Mouse (Mus musculus) kidney, adult 9 months (tissue): ENCODE results near the gene Rragd.
"Not testable (repeated sequence)": the region's sequence is repeated elsewhere in the genome, so short reads cannot be mapped to it uniquely, and the experiment has no call there.

ENCODE experiments used
- DNase-seq: peaks from one replicate; pipeline ENCODE4 v3.0.0; 2022

Rragd gene

DNA sequence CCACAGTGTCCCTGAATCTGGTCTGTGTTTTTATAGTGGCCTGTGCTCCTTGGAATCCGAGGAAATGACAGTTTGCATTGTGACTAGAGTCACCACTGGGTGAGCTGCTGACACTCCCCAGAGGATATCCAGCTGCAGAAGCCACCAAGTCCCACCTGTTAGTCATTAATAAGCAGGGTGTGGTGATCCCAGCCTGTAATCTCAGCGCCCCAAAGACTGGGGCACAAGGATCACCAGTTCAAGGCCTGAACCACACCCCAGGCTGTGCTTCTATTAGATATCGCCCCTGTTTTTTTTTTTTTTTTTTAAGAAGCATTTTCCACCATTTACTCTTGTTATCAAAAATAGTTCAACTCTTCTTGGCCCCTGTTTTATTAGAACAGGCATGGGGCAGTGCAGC is 4.2 kb downstream of the Rragd start:
- DNase-seq: no peak

DNA sequence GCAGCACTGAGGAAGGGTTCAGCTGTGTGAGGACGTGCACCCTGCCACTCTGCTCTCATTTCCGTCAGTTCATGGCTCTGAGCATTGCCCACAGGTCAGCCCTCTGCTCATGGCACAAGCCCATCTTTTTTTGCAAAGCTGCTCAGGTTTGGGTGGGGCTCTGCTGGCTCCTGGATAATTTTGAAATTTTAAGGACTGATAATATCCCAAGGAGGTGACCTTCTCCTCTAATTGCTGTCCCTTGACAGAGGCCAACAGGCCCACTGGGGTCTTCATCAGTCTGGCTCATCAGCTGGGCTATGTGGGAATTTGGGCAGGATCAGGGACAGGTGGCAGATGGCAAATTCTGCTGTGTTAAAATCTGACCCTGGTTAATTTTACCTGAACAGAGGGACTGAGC is 6.5 kb downstream of the Rragd start:
- no peak for DNase-seq

DNA sequence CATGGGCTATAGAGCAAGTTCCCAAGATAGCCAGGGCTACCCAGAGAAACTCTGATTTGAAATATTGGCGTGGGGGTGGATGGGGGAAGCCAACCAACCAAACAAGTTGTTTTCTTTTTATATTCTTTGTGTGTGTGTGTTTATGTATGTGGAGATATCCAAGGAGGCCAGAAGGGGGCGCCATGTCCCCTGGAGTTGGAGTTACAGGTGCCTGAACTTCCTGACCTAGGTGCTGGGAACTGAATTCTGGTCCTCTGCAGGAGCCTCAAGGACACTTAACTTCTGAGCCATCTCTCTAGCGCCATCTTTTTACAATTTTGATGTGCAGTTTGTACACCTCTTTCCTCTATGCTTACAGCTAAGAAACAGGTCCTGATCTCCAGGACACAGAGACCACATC is 11.3 kb downstream of the Rragd start:
- DNase-seq: no peak

DNA sequence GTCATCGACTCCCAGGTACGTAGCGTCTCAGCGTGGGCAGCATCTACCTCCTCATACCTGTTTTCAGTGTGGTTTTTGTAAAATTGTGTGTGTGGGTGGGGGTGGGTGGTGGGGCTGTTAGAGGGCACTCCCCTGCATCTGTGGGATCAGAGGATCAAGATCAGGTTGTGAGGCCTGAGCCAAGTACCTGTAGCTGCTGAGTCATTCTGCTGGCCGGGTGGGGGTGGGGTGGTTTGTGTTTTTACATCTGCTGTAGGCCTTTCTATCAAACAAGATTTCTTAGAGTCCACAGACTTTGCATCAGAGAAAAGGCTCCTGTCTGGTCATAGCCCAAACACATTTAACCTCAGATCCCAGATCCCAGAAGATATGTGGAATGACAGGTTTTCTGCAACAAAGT is 13.2 kb downstream of the Rragd start:
- DNase-seq: no peak

DNA sequence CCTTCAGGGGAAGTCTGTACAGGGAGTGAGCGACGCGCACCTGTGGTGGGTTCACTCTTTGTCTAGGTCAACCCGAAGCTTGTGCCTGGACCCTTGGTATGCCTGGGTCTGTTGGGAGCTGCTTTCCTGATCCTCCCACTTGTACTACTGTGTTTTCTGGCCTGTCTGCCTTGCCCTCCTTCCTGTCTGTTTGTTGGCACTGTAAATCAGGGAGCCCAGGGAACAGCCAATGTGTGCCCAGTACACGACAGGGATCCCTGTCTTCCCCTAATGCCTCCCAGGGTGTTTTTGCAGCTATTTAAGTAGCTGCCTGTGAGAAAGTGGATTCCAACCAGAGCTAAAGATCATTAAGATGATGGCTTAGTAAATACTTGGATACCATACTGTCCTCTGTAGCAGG is 14.7 kb downstream of the Rragd start:
- no peak for DNase-seq

DNA sequence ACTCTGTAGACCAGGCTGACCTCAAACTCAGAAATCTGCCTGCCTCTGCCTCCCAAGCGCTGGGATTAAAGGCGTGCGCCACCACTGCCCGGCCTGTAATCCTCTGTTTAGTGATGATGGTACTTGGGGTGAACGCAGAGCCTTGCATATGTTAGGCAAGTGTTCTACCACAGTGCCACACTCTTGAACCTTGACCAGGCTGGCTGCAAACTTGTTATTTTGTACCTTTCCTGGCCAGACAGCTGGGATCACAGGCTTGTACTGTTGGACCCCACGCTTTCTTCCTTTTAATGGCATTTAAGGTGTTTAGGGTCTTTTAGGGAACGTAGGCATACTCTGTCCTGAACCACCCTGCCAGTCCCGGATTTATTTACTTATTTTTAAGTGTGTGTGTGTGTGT is 16.2 kb downstream of the Rragd start:
- DNase-seq: peak; percentile 61

DNA sequence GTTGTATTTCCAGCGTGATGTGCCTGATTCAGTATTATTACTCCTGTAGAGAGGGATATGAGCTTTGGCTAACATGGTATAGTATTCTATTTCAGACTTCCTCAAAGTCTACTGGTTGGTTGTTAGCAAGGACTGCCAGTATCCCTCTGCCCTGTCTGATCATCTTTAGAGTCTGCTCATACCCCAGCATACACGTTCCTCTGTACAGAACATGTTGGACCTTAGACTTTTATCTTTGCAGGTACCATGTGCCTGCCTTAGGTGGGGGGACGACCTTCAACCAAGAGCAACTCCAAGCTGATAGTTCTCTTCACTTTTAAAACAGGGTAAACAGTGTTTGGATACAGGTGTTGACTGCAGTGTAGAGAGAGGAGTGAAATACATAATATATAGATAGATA is 19.2 kb downstream of the Rragd start:
- no peak for DNase-seq

DNA sequence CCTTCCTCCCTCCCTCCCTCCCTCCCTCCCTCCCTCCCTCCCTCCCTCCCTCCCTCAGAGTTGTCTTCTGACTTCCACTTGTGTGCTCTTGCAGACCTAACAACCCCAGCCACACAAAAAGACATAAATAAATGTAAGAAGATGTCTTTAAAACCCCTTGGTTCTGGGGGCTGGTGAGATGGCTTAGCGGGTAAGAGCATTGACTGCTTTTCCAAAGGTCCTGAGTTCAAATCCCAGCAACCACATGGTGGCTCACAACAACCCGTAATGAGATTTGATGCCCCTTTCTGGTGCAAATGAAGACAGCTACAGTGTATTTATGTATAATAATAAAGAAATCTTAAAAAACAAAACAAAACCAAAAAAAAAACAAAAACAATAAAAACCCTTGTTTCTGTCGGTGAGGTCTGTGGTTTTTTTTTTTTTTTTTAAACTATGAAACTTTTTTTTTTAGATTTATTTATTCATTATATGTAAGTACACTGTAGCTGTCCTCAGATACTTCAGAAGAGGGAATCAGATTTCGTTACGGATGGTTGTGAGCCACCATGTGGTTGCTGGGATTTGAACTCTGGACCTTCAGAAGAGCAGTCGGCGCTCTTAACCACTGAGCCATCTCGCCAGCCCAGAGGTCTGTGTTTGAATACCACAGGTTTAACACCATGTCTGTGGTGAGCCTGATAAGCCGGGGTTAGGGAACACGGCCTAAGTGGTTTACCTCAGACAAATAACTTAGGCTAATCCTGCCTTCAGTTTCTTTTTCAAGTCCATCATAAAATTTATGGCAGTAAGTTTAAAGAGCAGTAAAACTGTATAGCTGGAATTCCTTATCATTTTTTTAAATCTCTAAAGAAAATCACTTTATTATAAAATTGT is 23.0 kb downstream of the Rragd start:
- DNase-seq: not testable (repeated sequence)

DNA sequence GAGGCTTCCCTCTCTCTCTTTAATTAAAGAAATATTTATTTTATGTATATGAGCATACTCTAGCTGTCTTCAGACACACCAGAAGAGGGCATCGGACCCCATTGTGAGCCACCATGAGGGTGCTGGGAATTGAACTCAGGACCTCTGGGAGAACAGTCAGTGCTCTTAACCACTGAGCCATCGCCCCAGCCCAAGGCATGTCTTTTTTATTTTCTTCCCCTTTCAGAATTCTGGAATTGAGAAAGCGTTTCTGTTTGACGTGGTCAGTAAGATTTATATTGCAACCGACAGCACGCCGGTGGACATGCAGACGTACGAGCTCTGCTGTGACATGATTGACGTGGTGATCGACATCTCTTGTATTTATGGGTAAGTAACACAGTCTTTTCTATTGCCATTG is 24.0 kb downstream of the Rragd start:
- DNase-seq: no peak

DNA sequence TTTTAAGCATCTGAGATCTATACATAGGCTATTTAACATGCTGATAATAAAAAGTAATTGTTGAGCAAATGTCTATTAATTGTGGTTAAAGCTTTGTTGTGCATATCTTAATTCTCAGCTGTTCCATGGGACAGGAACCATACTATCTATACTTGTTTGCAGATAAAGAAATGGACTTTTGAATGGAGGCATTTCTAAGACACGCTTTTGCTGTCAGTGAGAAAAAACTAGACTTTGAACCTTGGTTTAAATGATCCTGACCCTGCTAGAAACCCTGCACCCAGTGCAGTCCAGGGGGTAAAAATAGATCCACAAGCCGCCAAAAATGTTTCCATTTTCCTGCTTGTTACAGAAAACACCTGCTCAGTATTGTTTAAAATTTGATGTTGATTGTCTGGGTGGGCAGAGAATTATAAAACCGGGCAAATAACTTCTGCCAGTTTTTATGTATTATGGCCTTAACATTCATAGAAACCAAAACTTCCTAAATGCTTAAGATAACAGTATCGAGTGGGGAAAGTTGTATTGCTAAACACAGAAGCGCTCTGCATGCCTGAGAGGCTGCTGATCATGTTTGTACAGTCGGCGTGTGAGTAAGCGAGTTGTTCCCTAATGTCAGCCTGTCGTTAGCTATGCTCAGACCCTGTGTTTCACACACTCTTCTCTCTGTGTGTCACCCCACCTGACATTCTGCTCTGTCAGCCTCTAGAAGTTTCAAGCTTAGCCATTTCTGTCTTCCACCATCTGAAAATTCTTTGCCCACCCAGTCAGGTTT is 24.8 kb downstream of the Rragd start:
- DNase-seq: peak; percentile 72

DNA sequence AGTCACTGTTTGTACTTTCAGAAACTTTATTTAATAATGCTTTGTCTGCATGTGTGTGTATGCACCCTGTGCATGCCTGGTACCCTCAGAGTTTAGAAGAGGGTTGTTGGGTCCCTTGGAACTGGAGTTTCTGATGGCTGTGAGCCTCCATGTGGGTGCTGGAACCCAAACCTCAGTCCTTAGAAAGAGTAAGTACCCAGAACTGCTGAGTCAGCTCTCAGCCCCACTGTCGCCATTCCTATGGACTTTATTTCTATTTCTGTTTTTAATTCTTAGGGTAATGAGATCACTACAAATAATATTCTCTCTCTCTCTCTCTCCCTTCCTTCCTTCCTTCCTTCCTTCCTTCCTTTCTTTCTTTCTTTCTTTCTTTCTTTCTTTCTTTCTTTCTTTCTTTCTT is 27.2 kb downstream of the Rragd start:
- no peak for DNase-seq

DNA sequence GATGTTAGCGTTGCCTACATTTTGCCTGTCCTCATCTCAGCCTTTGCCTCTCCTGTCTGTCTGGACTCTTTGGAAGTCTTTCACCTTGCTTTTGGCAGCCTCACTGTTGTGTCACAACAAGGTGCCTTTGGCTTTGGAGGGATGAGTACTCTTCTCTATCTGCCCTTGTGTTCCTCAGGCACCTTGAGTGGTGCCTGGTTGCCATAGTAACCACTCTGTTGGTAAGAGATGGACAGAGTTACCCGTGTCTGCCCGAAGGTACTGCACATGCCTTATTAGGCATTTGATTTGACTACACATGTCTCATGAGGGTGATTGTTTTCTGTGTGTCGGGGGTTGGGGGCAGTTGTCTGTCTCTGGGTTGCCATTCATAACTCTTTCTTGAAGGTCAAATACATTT is 29.6 kb downstream of the Rragd start:
- no peak for DNase-seq

DNA sequence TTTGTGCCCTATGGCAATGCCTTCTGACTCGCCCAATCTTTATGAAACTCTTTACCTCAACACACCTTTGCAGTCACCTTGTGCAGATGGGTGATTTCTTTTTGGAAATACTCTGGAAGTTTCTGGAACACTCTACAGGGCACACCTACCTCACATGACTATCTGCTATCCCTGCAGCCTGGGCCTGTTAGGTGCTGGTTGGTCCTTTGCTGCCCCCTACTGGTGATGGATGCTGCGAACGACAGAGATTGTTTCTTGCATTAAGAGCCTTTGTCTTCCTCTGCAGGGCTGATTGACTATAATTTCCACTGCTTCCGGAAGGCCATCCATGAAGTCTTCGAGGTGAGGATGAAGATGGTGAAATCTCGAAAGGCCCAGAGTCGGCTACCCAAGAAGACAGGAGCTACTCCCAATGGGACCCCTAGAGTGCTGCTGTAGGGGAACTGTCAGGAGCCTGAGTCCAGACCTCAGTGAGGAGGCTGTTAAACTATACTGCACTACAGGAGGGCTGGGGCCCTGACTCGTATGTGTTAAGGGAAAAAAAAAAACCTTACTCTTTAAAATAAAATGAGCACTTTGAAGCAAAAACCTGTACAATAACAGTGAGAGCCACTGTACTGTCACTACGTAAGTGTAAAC is 35.6 kb downstream of the Rragd start:
- DNase-seq: peak; percentile 94

DNA sequence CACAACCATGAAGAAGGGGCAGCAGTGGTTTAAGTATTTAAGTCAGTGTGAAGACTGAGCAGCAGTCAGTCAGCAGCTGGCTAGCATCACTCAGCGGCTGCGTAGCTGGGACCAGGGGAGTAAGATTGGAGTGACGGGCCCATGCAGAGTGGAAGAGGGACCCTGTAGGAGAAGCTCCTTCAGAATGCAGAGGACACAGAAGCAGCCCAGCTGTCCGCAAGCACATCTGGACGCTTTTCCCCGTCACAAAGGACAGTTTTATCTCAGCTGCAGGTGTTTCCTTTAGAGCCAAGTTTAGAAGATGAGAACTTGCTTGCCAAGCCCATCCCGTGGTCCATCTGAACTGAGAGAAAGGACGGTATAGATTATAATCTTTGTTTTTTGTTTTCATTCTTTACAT is 41.6 kb downstream of the Rragd start:
- no peak for DNase-seq

DNA sequence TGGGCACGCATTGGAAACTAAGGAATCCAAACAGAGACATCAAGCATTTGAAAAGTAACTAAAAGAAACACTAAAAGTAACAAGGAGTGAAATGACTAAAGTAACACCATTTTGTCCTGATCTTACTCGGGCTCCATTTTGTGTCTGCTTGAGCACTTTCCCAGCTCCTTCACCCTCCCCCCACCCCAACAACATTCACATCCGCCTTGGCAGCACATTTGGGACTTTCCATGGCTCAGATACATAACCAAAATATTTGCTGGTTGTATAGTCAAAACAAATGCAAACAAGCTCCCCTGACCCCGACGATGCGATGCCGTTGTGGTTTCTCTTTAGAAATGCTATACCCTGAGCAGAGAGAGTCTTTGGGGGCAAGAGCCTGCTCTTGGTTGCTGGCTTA is 46.3 kb downstream of the Rragd start:
- DNase-seq: no peak

DNA sequence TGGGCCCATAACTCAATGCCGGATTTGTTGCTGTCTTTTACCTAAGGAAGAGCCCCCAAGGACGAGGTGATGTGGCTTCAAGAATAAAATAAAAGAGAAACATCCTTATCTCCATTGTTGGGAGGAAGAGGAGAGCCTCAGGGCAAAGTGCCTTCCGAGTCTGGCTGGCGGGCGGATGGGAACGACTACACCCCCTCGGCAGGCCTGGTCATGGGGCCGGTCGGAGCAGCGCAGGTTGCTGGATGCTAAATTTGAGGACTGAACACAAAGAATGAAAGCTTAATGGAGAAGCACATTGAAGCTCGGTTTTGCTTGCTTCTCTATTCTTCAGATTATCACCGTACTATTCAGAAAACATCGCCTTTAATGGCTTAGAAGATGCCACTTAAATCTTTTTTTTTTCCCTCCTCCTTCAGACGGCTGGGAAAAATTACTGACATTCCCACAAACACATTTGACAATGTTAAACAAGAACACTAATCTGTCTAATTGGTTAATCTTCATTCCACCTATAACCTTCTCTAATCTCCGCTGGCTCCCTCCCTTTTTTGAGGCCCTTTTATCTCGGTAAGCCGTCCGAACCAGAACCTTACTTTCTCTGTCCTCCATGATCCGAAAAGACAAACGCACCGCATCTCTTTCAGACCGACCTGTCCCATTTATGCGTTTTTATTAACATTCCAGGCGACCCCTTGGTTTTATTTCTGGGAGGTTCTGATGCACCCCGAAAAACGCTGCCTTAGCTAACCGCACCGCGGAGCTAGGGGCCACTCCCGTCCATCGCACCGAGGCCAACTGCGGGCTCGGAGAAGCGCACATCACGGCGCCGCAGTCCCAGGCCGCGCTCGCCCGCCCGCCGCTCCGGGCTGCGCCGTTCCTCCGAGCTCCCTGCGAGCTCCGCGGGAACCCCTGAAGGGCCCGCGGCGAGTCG is 47.7 kb downstream of the Rragd start:
- DNase-seq: no peak

DNA sequence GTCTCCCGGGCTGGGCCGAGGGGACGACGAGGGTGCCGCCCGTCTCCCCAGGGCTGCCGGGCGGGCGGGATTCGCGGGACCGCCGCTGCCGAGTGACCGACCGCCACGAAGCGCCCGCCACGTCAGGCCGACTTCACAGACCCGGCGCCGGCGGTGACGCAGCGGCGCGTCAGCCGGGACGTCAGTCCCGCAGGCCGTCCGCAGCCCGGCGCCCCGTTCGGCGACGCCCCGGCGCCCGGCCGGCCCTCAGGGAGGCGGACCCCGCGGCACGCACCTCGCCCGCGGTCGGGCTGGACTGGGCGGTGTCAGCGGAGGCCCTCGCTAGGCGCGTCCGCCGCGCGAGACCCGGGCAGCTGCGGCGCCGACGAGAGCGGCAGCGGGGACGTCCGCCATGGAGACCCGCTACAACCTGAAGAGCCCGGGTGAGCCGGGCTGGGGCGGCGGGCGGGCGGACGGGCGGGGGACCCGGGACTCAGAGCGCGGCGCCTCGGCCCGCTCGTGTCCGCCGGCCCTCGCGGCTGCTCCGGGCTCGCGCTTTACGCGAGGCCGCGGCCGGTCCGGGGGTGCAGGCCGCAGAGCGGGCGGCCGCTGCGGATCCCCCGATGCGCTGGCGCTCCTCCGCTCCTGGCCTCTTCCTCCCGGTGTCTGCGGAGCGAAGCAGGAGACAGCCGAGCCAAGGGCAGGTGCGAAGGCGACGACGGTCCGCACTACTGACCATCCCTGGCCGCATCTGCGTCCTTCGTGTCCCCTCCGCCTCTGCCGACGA is 48.5 kb downstream of the Rragd start, which contains the start of gene Ube2j1:
Gene Ube2j1, plus strand, starts transcription at position 222 of the 766 bp plus-strand sequence.
- peak; percentile 89 for DNase-seq

DNA sequence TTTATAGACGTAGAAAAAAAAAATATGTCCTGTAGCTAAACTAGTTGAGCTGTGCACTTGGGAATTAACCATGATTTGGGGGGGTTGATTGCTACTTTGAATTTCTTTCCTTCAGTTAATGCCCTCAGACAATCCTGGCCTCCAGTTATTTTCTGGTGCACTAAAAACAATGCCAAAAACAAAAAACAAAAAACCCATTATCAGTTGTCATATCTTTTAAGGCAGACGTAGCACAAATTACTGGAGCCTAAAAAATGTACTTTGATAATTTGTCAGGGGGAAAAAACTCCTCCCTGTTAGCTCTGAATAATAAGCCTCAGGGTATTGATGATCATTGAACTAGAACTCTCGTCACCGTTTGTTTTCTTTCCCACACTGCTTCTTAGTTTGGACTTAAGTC is 49.2 kb downstream of the Rragd start:
- DNase-seq: no peak

DNA sequence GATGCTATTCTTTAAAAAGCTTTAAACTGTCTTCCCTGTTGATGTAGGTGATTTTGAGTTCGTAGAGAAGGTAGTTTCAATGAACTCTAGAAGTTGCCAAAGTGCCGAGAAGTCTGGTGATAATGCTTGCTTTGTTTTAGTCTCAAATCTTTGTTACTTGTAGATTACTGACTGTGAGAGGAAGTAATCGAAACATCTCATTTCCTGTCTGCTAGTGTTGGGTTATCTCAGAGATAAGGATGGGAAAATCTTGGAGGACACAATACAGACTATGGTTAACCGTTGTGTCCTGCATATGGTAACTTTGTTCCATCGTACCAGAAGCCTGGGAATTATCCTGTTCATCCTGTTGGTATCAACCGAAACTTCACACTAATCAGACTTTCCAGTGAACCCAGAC is 50.7 kb downstream of the Rragd start:
- no peak for DNase-seq

DNA sequence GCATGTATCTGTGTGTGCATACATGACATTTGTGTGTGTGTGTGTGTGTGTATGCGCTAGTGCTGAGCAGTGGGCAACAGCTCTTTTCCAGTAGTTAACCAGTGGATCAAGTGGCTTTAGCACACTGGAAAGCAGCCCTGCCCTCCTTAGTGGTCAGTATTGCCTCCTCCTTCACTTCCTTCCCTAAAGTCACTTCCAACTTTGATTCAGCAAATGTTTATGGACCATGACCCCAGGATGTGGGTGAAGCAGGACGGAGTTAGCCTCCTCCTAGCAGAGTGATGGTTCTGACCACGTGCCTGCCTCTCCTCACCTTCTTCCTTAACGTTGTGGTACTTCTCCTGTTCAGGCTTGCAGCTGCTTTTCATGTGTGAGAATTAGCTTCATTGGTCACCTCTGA is 57.0 kb downstream of the Rragd start:
- DNase-seq: no peak

DNA sequence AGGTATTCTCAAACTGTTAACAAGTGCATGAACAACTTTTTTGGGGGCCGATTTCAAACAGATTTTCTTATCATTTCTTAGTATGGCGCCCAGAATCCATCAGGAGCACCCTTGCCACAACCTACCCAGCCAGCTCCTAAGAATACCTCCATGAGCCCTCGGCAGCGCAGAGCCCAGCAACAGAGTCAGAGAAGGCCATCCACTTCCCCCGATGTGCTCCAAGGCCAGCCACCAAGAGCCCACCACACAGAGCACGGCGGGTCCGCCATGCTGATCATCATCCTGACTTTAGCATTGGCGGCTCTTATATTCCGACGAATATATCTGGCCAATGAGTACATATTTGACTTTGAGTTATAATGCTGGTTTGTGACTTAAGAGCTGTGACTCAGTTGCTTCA is 66.8 kb downstream of the Rragd start:
- no peak for DNase-seq

DNA sequence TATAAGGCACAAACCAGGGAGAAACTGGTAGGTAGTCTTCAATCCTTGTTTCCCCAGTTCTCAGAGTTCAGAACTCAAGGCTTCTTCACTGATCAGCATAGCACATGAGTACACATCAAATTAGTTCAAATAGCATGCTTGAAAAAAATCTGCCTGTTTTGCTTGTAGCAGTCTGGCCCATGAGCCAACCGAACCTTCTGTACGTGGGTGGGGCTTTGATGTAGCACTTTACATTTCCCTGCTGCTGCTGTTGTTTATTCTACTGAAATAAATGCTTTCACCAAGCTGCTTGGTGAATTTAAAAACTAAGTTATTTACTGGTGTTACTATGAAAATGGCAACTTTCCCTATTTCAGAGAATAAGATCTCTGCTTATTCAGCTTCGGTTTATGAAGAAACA is 69.2 kb downstream of the Rragd start:
- no peak for DNase-seq
